Mouse (Mus musculus) brain, embryonic 14.5 days (tissue): ENCODE data around the gene 3425401B19Rik.

Experiments
- CTCF ChIP-seq: fragments of 200-500 bp; IDR thresholded peaks from 2 replicates; pipeline ENCODE4 v1.5.1; 2012; ENCODE audit warnings: inconsistent platforms, mild to moderate bottlenecking, moderate library complexity, borderline replicate concordance; ENCODE audit not compliant: insufficient read depth, insufficient read length; ENCODE audit errors: extremely low read depth
- POLR2A ChIP-seq: fragments of 200-500 bp; IDR thresholded peaks from 2 replicates; pipeline ENCODE4 v1.6.1; 2012; ENCODE audit warnings: mild to moderate bottlenecking, inconsistent platforms, borderline replicate concordance; ENCODE audit not compliant: poor library complexity, insufficient read depth, insufficient read length, severe bottlenecking; ENCODE audit errors: extremely low read depth

GRCm38 (mm10) chr14:32698556-32698955 is 13.5 kb upstream of the 3425401B19Rik start:
- no peak for TF ChIP-seq CTCF
- no peak for TF ChIP-seq POLR2A
